Mouse (Mus musculus) thymus, postnatal 10 days (tissue): ENCODE results near the gene Kmt2e.

ENCODE experiments used
- DNase-seq, 2 experiments: peaks; one replicate each; pipeline ENCODE4 v3.0.0; 2021; ENCODE audit warnings: low spot score in 2 of 2

Kmt2e gene

DNA sequence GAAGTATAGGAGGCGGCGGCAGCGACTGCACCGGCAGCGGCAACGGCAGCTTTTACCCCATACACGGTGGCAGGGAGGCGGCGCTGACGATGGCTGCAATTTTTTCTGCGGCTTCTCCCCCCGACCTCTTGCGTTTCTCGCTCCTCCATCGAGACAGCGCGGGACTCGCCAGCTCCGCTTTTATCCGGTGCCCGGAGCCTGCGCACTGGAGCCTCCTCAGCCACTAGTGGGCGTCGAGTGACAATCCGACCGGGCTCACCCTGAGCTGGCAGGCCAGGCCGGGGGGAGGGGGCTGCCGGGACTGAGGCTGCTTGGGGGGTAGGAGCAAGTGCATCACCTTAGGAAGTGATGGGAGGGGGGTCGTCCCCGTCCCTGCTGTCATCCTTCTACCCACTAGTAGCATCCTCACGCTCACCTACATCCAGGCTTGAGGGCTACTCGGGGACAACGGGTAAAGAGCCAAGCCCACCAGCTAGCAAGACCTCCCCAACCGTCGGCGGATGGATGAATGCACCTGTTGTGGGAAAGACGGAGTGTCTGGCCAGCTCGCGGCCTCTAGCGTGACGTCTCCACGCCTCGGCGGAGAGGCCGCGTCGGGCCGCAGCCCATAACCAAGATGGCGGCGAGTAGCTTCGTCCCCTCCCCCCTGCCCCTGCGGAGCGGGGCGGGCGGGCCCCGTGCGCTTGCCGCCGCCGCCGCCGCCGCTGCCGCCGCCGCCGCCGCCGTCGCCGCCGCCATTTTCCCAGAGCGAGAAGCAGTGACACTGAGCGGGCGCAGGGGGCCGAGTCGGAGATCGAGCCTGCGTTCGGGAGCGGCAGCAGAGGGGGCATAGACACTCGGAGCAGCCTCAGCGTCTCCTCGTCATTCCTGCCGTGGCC lies at the start of gene Kmt2e:
Gene Kmt2e (plus strand): TSS at position 722 of the 878 bp plus-strand sequence.
- peak; percentile 93 to 94 for DNase-seq

- DNase-seq = peak in 1 of 2 experiments; percentile 16
Observed at GRCm38 (mm10) chr5:23385136-23385535, 49.1 kb upstream of the Kmt2e start.

GRCm38 (mm10) chr5:23385763-23386217 lies 48.5 kb upstream of the Kmt2e start:
- DNase-seq = peak; percentile 16 to 22

DNA sequence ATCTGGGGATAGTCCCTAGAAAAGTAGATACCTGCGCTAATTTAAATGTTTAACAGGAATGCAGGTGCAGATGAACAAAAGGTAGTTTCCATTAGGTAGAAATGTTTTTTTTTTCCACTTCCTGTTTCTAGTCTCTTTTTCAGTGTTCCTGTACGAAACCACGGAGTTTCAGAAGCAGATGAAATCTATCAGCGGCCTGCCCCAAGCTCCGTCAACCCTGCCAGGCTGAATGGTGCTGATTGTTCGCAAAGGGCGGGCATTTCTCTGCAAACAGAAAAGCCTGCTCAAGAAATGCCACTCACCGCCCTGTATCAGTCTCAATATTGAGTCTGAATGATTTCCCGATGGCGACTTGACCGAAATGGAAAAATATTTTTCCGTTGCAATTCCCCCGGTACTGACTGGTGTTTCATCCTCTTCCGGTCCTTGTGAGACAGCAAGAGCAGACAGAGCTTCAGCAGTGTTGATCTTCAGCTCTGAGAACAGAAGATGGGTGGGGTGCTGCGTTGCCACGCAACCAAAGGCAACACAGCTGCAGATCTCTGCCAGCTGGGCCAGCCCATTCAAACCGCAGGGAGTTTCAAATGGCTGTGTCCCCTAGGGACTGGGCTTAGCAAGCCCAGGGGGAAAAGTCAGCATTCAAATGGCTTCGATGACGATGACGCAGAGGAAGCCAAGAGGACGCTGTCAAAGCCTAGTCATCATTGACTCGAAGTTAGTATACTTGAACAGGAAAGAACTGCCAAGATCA lies 47.5 kb upstream of the Kmt2e start:
- peak; percentile 85 to 93 for DNase-seq

- DNase-seq = no peak
Observed at GRCm38 (mm10) chr5:23387313-23387666, 47.0 kb upstream of the Kmt2e start.

- no peak for DNase-seq
Observed at GRCm38 (mm10) chr5:23388091-23388490, 46.1 kb upstream of the Kmt2e start.

DNA sequence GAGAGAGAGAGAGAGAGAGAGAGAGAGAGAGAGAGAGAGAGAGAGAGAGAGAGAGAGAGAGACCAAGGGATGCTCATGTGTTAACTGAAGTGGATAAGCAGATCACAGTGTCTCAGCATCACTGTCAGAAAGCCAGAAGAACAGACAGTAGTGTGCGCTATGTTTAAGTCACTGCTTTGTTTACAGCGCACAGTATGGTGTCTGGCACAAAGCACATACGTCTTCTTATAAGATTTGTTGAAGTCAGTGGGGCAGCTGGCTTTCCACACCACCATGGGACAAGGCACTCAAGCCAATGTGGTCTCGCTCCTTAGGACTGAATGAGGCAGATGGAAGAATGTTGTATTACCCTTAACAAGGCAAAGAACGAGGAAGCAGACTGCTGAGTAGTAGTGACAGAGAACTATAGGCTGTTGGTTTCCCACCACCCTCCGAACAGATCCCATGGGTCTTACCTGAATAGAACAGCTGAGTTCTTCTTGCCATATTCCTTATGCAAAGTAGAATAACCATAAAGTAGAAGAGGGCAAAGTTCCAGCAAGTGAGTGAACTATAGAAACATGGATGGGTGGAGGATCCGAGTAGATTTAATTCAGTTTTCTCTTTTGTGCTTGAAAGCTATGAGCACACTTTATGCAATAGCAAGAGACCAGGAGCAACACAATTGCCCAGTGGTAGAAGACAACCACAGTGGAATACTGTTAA lies 44.5 kb upstream of the Kmt2e start:
- no peak for DNase-seq

GRCm38 (mm10) chr5:23391714-23392113 lies 42.5 kb upstream of the Kmt2e start:
- DNase-seq = no peak

- DNase-seq = no peak
Observed at GRCm38 (mm10) chr5:23393870-23394269, 40.4 kb upstream of the Kmt2e start.

DNA sequence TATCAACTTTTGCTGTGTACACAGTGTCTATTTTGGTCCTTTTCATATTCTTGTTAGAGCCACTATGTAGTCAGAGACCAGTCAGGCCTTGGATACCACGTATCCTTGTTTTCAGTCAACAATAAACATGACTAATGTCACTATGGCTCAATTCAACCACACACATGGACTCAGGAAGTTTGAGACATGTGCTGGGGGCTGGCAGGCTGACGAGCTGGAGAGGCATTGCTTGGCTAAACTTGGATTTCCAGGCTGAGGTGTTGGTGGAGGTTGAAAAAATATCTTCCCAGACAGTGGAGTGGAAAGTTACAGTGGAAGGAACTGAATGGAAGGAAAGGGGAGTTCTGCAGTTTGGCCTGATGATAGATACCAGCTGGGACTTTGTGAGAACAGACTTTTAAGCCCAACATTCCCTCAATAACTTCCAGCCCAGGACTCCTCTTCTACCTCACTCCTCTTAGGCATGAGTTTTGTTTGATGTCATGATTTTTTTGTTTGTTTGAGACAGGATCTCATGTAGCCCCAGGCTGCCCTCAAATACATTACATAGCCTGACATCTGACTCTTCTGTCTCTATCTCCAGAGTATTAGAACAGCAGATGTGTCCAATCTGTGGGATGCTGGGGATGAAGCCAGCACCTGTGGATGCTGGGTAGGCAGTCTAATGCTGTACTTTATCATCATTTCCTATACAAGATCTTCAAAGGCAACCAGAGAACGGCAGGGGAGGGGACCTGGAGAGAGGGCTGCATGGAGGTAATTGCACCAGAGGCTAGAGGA lies 39.7 kb upstream of the Kmt2e start:
- no peak for DNase-seq

DNA sequence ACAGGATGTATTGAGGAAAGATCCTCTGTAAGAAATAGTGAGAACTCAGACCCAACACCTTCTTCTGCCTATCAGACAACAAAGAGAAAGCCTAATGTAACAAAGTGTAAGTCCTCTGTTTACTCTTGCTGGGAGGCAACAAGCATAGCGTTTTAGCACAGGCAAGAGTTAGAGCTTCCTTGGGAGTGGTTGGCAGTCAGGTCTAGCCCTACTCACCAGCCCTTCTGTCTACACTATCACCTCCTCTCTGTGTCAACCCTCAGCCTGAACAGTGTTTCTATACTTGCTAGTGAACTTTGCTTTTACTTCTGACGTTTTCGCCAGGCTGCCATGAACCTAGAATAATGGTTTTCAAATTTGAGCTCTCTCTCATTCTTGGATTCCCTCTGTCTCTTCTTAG lies 38.5 kb upstream of the Kmt2e start:
- DNase-seq = no peak

- no peak for DNase-seq
Observed at GRCm38 (mm10) chr5:23396756-23397155, 37.5 kb upstream of the Kmt2e start.

GRCm38 (mm10) chr5:23400156-23400555 lies 34.1 kb upstream of the Kmt2e start:
- no peak for DNase-seq

- DNase-seq = no peak
Observed at GRCm38 (mm10) chr5:23400868-23401267, 33.4 kb upstream of the Kmt2e start.

DNA sequence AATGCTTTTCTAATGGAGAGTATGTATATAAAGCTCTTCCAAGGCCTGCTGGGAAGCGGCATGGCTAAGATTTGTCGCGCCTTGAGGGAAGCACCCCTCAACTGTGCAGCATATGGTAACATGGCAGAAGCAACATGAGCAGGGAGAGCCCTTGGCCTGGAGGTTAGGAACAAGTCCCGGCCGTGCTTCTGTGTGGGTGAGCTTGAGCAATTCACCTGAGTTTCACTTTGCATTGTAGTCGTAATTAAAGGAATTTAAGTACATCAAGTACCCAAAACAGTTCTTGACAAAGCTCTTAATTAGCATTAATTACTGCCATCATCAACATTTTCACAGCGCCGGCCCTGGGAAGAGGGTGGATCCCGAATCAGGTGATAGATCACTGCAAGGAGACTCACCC lies 32.9 kb upstream of the Kmt2e start:
- no peak for DNase-seq

DNA sequence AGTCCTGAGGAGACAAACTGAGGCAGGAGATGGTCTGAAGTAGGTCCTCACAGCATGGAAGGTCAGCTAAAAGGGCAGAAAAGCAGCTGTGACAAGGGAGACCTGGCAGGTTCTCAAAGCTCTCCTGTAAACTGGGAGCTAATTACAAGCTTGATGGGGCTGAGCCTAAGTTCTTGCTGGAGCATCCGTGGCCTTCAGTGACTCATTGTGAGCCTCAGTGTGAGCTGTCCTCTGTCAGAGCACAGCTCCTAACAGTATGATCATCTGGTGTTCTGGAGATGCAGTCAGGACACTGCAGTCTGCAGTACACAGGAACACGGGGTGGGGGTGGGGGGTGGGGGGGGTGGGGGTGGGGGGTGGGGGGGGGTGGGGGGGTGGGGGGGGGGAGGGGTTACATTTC lies 32.2 kb upstream of the Kmt2e start:
- no peak for DNase-seq

GRCm38 (mm10) chr5:23403161-23403560 lies 31.1 kb upstream of the Kmt2e start:
- DNase-seq = no peak

- no peak for DNase-seq
Observed at GRCm38 (mm10) chr5:23405666-23406404, 28.4 kb upstream of the Kmt2e start.

GRCm38 (mm10) chr5:23406405-23406745 lies 27.9 kb upstream of the Kmt2e start:
- no peak for DNase-seq

- DNase-seq = no peak
Observed at GRCm38 (mm10) chr5:23408106-23408505, 26.1 kb upstream of the Kmt2e start.
